Mouse (Mus musculus) megakaryocyte, embryonic 14.5 days (primary cell): ENCODE results near the gene Wdcp.

Experiments used
- FLI1 ChIP-seq: IDR thresholded peaks from 2 replicates; pipeline ENCODE4 v1.6.1; 2012; ENCODE audit warnings: low read length, inconsistent platforms, mixed read lengths
- GATA1 ChIP-seq: IDR thresholded peaks from 3 replicates; pipeline ENCODE4 v1.6.1; 2012; ENCODE audit warnings: mixed read lengths, low read length, inconsistent platforms, borderline replicate concordance

- TF ChIP-seq GATA1 = no peak
- no peak for TF ChIP-seq FLI1
Observed at GRCm38 (mm10) chr12:4889891-4890290, 46.8 kb downstream of the Wdcp start.
